Mouse (Mus musculus) MEL (cell line): ENCODE data around the gene Esm1. TPM values are rescaled to one million over a fixed set of nuclear protein-coding genes. Genes with fewer than 3 reads are reported as not detected.

Experiments used
- DNase-seq: peaks from one replicate; pipeline ENCODE4 v3.0.0; 2011; ENCODE audit warnings: low read depth, low spot score
- H3K27ac ChIP-seq: 2 replicates; pipeline ENCODE4 v1.5.1; 2012; ENCODE audit warnings: low read depth, mild to moderate bottlenecking, control low read depth, low read length, moderate library complexity; ENCODE audit not compliant: control insufficient read depth
- H3K27me3 ChIP-seq, 2 experiments: fragments of 150-350 bp in 1 of 2; sonication (generic) in 1 of 2; 2 replicates each; pipeline ENCODE4 v1.6.1; 2012; ENCODE audit warnings: low read length in 2 of 2, mild to moderate bottlenecking in 2 of 2, improper control_type of control experiment in 1 of 2, moderate library complexity in 1 of 2; ENCODE audit not compliant: insufficient read depth in 2 of 2, control insufficient read depth in 1 of 2
- H3K36me3 ChIP-seq, 2 experiments: 2 replicates each; pipeline ENCODE4 v1.6.1; 2012 to 2014; ENCODE audit warnings: low read length in 2 of 2, improper control_type of control experiment in 1 of 2, inconsistent platforms in 1 of 2, mild to moderate bottlenecking in 1 of 2; ENCODE audit not compliant: insufficient read depth in 2 of 2, control insufficient read depth in 1 of 2
- H3K4me1 ChIP-seq, 2 experiments: fragments of 150-350 bp in 1 of 2; sonication (generic) in 1 of 2; 2 replicates each; pipeline ENCODE4 v1.6.1; 2012; ENCODE audit warnings: low read length in 2 of 2, improper control_type of control experiment in 1 of 2, mild to moderate bottlenecking in 1 of 2; ENCODE audit not compliant: insufficient read depth in 2 of 2, control insufficient read depth in 1 of 2
- H3K4me3 ChIP-seq, 2 experiments: fragments of 150-350 bp in 1 of 2; sonication (generic) in 1 of 2; 2 replicates each; pipeline ENCODE4 v1.5.1; 2012; ENCODE audit warnings: low read depth in 2 of 2, low read length in 2 of 2, mild to moderate bottlenecking in 2 of 2, moderate library complexity in 2 of 2, control low read depth in 1 of 2, improper control_type of control experiment in 1 of 2; ENCODE audit not compliant: control insufficient read depth in 1 of 2, insufficient read depth in 1 of 2
- H3K79me2 ChIP-seq: 2 replicates; pipeline ENCODE4 v1.6.1; 2012; ENCODE audit warnings: mild to moderate bottlenecking, low read length, moderate library complexity; ENCODE audit not compliant: control insufficient read depth, poor library complexity, insufficient read depth
- H3K9ac ChIP-seq: 2 replicates; pipeline ENCODE4 v1.6.1; 2012; ENCODE audit warnings: low read depth, mild to moderate bottlenecking, control low read depth, low read length, moderate library complexity; ENCODE audit not compliant: control insufficient read depth, poor library complexity, severe bottlenecking
- H3K9me3 ChIP-seq: fragments of 150-350 bp; sonication (generic); replicated peaks from 2 replicates; pipeline ENCODE4 v1.6.1; 2012; ENCODE audit warnings: mild to moderate bottlenecking, low read length, improper control_type of control experiment, moderate library complexity; ENCODE audit not compliant: insufficient read depth
- GATA1 ChIP-seq: IDR thresholded peaks from 2 replicates; pipeline ENCODE4 v1.6.1; 2011; ENCODE audit warnings: low read depth, low read length, improper control_type of control experiment
- HCFC1 ChIP-seq: IDR thresholded peaks from 2 replicates; pipeline ENCODE4 v1.6.1; 2012; ENCODE audit warnings: low read depth, mild to moderate bottlenecking, inconsistent platforms, low read length, improper control_type of control experiment, moderate library complexity
- MAX ChIP-seq: IDR thresholded peaks from 2 replicates; pipeline ENCODE4 v1.6.1; 2011; ENCODE audit warnings: low read length, improper control_type of control experiment
- MYC ChIP-seq: IDR thresholded peaks from 2 replicates; pipeline ENCODE4 v1.6.1; 2011; ENCODE audit warnings: low read depth, mild to moderate bottlenecking, low read length, improper control_type of control experiment, moderate library complexity
- NELFE ChIP-seq: IDR thresholded peaks from 2 replicates; pipeline ENCODE4 v1.6.1; 2011; ENCODE audit warnings: low read depth, low read length, improper control_type of control experiment
- POLR2AphosphoS5 ChIP-seq: IDR thresholded peaks from 2 replicates; pipeline ENCODE4 v1.6.1; 2012; ENCODE audit warnings: low read depth, borderline replicate concordance, mild to moderate bottlenecking, inconsistent platforms, low read length, moderate library complexity, mixed read lengths
- UBTF ChIP-seq: IDR thresholded peaks from 2 replicates; pipeline ENCODE4 v1.6.1; 2012; ENCODE audit warnings: low read depth, mild to moderate bottlenecking, inconsistent platforms, low read length, improper control_type of control experiment, moderate library complexity, borderline replicate concordance; ENCODE audit not compliant: insufficient read depth
- USF1 ChIP-seq: IDR thresholded peaks from 2 replicates; pipeline ENCODE4 v1.6.1; 2014; ENCODE audit warnings: low read depth, mild to moderate bottlenecking, inconsistent platforms, low read length, improper control_type of control experiment, moderate library complexity
- polyA plus RNA-seq, 2 experiments: library from polyadenylated mRNA; stranded (reverse) in 1 of 2; unstranded in 1 of 2; fragments of >175 nt in 1 of 2; fragments of >200 nt in 1 of 2; gene quantifications; 2 replicates each; pipeline versions ENCODE4 v1.2.1 to v1.2.4; 2012; ENCODE audit warnings: low replicate concordance in 2 of 2, low read depth in 1 of 2; ENCODE audit not compliant: insufficient read length in 2 of 2, insufficient read depth in 1 of 2, missing spikeins in 1 of 2
- total RNA-seq: library from RNA; depleted of rRNA; stranded (reverse); fragments of 300-350 nt; gene quantifications from 2 replicates; pipeline ENCODE4 v1.2.3, GENCODE M21; 2012; rRNA removed

Esm1 gene
- total RNA-seq (not detected in 2 replicates), polyA plus RNA-seq (not detected)

- TF ChIP-seq POLR2AphosphoS5 (no peak), MYC (no peak)
- no peaks in the 10 kb centered on the region for H3K79me2 ChIP-seq
- no peak for DNase-seq
- H3K9ac ChIP-seq, result no peak within 1 kb of the TSS
- H3K9me3 ChIP-seq, result no peaks in the 10 kb centered on the region
- no peaks in the 10 kb centered on the region for H3K4me1 ChIP-seq
- no peak within 1 kb of the TSS for H3K4me3 ChIP-seq
- H3K36me3 ChIP-seq, result no peaks in the 10 kb centered on the region
- no peaks in the 10 kb centered on the region for H3K27me3 ChIP-seq
- H3K27ac ChIP-seq, result no peak within 1 kb of the TSS
These were observed at the start of gene Esm1 for GRCm38 (mm10) chr13:113209624-113210023. TSS of gene Esm1 (plus strand) at chr13:113209659.

DNA sequence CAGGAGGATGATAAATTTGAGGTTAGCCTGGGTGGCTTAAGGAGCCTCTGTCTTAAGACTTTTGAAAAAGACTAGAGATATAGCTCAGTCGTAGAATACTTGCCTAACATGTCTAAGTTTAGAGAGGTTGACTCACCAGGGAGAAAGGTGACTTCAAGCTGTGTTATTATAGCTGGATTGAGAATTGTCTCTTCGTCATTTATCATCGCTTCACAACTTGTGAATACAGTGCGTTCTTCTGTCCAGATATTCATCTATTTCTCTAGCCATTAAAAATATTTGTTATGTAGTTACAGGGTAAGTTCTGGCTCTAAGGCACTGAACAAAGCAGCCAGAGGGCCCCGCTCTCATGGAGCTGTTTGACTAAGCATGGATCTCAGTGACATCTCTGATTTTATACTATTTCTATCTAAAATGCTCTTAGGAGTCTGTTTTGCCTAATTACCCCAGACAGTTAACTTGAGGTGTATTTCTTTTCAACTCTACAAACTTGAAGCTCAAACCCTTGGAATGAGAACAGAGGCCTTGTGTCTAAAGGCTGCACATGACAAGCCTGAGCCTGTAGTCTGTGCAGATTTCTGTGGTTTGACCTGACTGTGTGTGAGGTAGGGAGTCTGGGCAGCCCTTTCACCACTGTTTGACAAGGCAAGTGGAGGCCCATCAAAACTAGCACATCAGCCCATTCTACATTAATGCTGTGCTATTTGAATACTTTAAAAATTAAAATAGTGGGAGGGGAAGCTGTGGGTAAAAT is 45.0 kb upstream of the Esm1 start:
- no peaks in the 10 kb centered on the region; a peak in 1 of 4 replicates for H3K27me3 ChIP-seq

GRCm38 (mm10) chr13:113168018-113168534 is 41.4 kb upstream of the Esm1 start:
- Histone ChIP-seq H3K27me3 (no peaks in the 10 kb centered on the region; a peak in 1 of 4 replicates), H3K4me1 (no peaks in the 10 kb centered on the region)
- TF ChIP-seq UBTF, result no peak
- TF ChIP-seq GATA1, result no peak
- TF ChIP-seq MAX, result no peak
- TF ChIP-seq, all 39 proteins: peak for 0

More for the DNA sequence above, 45.0 kb upstream of the Esm1 start:
- H3K36me3 ChIP-seq, result no peaks in the 10 kb centered on the region
- H3K4me3 ChIP-seq, result no peak overlapping the region
- no peaks in the 10 kb centered on the region for H3K79me2 ChIP-seq
- H3K9ac ChIP-seq, result no peak overlapping the region
- no peak overlapping the region for H3K27ac ChIP-seq
- no peaks in the 10 kb centered on the region for H3K9me3 ChIP-seq
- DNase-seq, result no peak
- no peak for TF ChIP-seq NELFE
- no peak for TF ChIP-seq HCFC1
- no peak for TF ChIP-seq USF1
- H3K4me1 ChIP-seq, result no peaks in the 10 kb centered on the region

More at GRCm38 (mm10) chr13:113168018-113168534, 41.4 kb upstream of the Esm1 start:
- no peak overlapping the region for H3K9ac ChIP-seq
- H3K9me3 ChIP-seq, result no peaks in the 10 kb centered on the region
- no peak overlapping the region for H3K27ac ChIP-seq
- no peaks in the 10 kb centered on the region for H3K36me3 ChIP-seq
- H3K4me3 ChIP-seq, result no peak overlapping the region
- DNase-seq, result no peak
- H3K79me2 ChIP-seq, result no peaks in the 10 kb centered on the region
